Mouse (Mus musculus) hindbrain, embryonic 12.5 days (tissue): ENCODE results near the gene Med24. TPM values are rescaled to one million over a fixed set of nuclear protein-coding genes. Genes with fewer than 3 reads are reported as not detected.
"Not testable (repeated sequence)": the region's sequence is repeated elsewhere in the genome, so short reads cannot be mapped to it uniquely, and the experiment has no call there.

Experiments
- ATAC-seq: fragments of 200-750 bp; cut with Nextera tagmentation; 2 replicates; pipeline ENCODE4 v1.8.0; 2017; ENCODE audit warnings: moderate TSS enrichment; ENCODE audit not compliant: low FRiP score
- H3K27ac ChIP-seq: fragments of 300-500 bp; sonication (generic); 2 replicates; pipeline ENCODE4 v1.5.1; 2016; ENCODE audit warnings: mild to moderate bottlenecking
- H3K27me3 ChIP-seq: fragments of 300-500 bp; sonication (generic); 2 replicates; pipeline ENCODE4 v1.6.1; 2016; ENCODE audit warnings: mild to moderate bottlenecking
- H3K36me3 ChIP-seq: fragments of 300-500 bp; sonication (generic); 2 replicates; pipeline ENCODE4 v1.6.1; 2016; ENCODE audit warnings: mild to moderate bottlenecking
- H3K4me1 ChIP-seq: fragments of 300-500 bp; sonication (generic); 2 replicates; pipeline ENCODE4 v1.6.1; 2016
- H3K4me2 ChIP-seq: fragments of 300-500 bp; sonication (generic); replicated peaks from 2 replicates; pipeline ENCODE4 v1.6.1; 2016; ENCODE audit warnings: mild to moderate bottlenecking
- H3K4me3 ChIP-seq: fragments of 300-500 bp; sonication (generic); 2 replicates; pipeline ENCODE4 v1.5.1; 2016; ENCODE audit warnings: mild to moderate bottlenecking
- H3K9ac ChIP-seq: fragments of 300-500 bp; sonication (generic); 2 replicates; pipeline ENCODE4 v1.6.1; 2016; ENCODE audit warnings: mild to moderate bottlenecking, moderate library complexity
- H3K9me3 ChIP-seq: fragments of 300-500 bp; sonication (generic); replicated peaks from 2 replicates; pipeline ENCODE4 v1.6.1; 2016; ENCODE audit warnings: mild to moderate bottlenecking
- WGBS: fragments of 180-500 bp; shearing (Covaris S2); methylation state at CpG from one replicate; pipeline ENCODE4 v1.1.7; 2016; 5-methylcytosine and 5-hydroxymethylcytosine counted together
- polyA plus RNA-seq: library from polyadenylated mRNA; unstranded; fragments of >200 nt; fragmentation: Nextera tagmentation; extraction: Ambion mirVana; gene quantifications from 2 replicates; pipeline ENCODE4 v1.2.1, GENCODE M21; 2016

Med24 gene
- polyA plus RNA-seq, 1 experiment from 2014 or later, result 85.0 TPM

- peaks cover 78% of the 10 kb centered on the region for H3K36me3 ChIP-seq
- H3K27me3 ChIP-seq, result no peaks in the 10 kb centered on the region
- no peaks in the 10 kb centered on the region for H3K4me1 ChIP-seq
- no peak overlapping the region for H3K4me2 ChIP-seq
- WGBS, result 82% methylated on average over 13 of the region's 13 CpGs
- no peak overlapping the region for H3K4me3 ChIP-seq
- H3K9me3 ChIP-seq, result no peaks in the 10 kb centered on the region
- no peak for ATAC-seq
- H3K27ac ChIP-seq, result no peak overlapping the region
- no peak overlapping the region for H3K9ac ChIP-seq
These were observed 36.0 kb downstream of the Med24 start for GRCm38 (mm10) chr11:98693201-98693600.

- Histone ChIP-seq H3K4me1 (peaks cover 9% of the 10 kb centered on the region), H3K27me3 (no peaks in the 10 kb centered on the region), H3K4me2 (no peak overlapping the region), H3K9me3 (no peaks in the 10 kb centered on the region), H3K36me3 (peaks cover 69% of the 10 kb centered on the region), H3K4me3 (no peak overlapping the region), H3K27ac (no peak overlapping the region), H3K9ac (no peak overlapping the region)
- no peak for ATAC-seq
- 86% methylated on average over 8 of the region's 8 CpGs for WGBS
These were observed 41.2 kb downstream of the Med24 start for GRCm38 (mm10) chr11:98688009-98688408.

DNA sequence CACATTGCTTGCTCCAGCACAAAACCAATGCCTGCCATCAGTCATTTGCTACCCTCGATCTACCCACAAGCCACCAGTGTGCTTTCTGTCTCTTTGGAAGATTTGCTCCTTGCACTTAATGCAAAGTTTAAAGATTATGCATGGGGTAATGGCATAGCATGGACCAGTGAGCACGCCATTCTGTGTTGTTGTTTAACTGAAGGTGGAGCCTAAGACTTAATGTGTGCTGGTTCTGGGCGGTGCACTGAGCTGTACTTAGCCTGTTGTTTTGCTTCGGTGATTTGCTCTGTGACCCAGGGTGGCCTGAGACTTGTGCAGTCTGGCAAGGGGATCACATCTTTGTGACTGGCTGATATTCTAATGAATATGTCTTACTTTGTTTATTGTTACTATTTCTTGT, 42.3 kb downstream of the Med24 start:
- Histone ChIP-seq H3K4me3 (no peak overlapping the region), H3K27me3 (no peaks in the 10 kb centered on the region), H3K4me1 (peaks cover 10% of the 10 kb centered on the region), H3K36me3 (peaks cover 59% of the 10 kb centered on the region), H3K4me2 (no peak overlapping the region), H3K27ac (no peak overlapping the region), H3K9ac (no peak overlapping the region), H3K9me3 (no peaks in the 10 kb centered on the region)
- WGBS, result 92% methylated on average over 4 of the region's 4 CpGs
- ATAC-seq, result no peak

- no peak overlapping the region for H3K27ac ChIP-seq
- peaks cover 45% of the 10 kb centered on the region for H3K36me3 ChIP-seq
- whole genome bisulfite sequencing, result 91% methylated on average over 9 of the region's 9 CpGs
These were observed 43.6 kb downstream of the Med24 start for GRCm38 (mm10) chr11:98685642-98686041.

GRCm38 (mm10) chr11:98682811-98683210, 46.4 kb downstream of the Med24 start:
- under 1% methylated on average over 23 of the region's 23 CpGs for WGBS
- ATAC-seq, result peak; percentile 30
- H3K4me3 ChIP-seq, result peak overlapping the region; percentile 99
- H3K4me1 ChIP-seq, result peaks cover 10% of the 10 kb centered on the region
- peak overlapping the region; percentile 99 for H3K9ac ChIP-seq
- no peaks in the 10 kb centered on the region for H3K27me3 ChIP-seq
- H3K27ac ChIP-seq, result peak overlapping the region; percentile 73
- no peaks in the 10 kb centered on the region for H3K9me3 ChIP-seq
- peak overlapping the region; percentile 88 for H3K4me2 ChIP-seq
- H3K36me3 ChIP-seq, result peaks cover 26% of the 10 kb centered on the region

More at GRCm38 (mm10) chr11:98685642-98686041, 43.6 kb downstream of the Med24 start:
- Histone ChIP-seq H3K4me1 (peaks cover 10% of the 10 kb centered on the region), H3K9ac (no peak overlapping the region), H3K4me3 (no peak overlapping the region), H3K4me2 (no peak overlapping the region), H3K9me3 (no peaks in the 10 kb centered on the region), H3K27me3 (no peaks in the 10 kb centered on the region)
- ATAC-seq, result no peak

GRCm38 (mm10) chr11:98681786-98682745, 47.2 kb downstream of the Med24 start, which contains the start of gene Psmd3:
TSS of gene Psmd3 (plus strand) at chr11:98682554.
- H3K27me3 ChIP-seq, result no peaks in the 10 kb centered on the region
- H3K4me2 ChIP-seq, result peak within 1 kb of the TSS; percentile 88
- ATAC-seq, result peak; percentile 97
- 5% methylated on average over 45 of the region's 45 CpGs for WGBS
- peak within 1 kb of the TSS; percentile 73 for H3K27ac ChIP-seq
- H3K9ac ChIP-seq, result peak within 1 kb of the TSS; percentile 99
- peaks cover 10% of the 10 kb centered on the region for H3K4me1 ChIP-seq
- H3K4me3 ChIP-seq, result peak within 1 kb of the TSS; percentile 99
- peaks cover 18% of the 10 kb centered on the region for H3K36me3 ChIP-seq
- no peaks in the 10 kb centered on the region for H3K9me3 ChIP-seq

DNA sequence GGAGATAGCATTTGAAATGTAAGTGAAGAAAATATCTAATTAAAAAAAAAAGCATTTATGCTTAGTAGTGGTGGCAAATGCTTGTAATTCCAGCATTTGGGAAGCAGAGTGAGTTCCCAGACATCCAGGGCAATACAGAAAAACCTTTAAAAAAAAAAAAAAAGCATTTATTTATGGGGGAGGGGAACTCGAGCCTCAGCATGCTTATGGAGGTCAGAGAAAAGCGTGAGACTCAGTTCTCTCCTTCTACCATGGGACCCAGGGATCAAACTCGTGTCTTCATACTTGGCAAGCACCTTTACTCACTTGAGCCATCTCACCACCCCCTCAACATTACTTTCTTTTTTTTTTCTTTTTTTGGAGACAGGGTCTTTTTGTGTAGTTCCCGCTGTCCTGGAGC, 48.0 kb downstream of the Med24 start:
- H3K36me3 ChIP-seq, result peaks cover 9% of the 10 kb centered on the region
- H3K4me2 ChIP-seq, result no peak overlapping the region
- ATAC-seq, result no peak
- H3K4me1 ChIP-seq, result peaks cover 10% of the 10 kb centered on the region
- 79% methylated on average over 4 of the region's 4 CpGs for WGBS
- no peak overlapping the region for H3K27ac ChIP-seq
- H3K27me3 ChIP-seq, result no peaks in the 10 kb centered on the region
- H3K9me3 ChIP-seq, result no peaks in the 10 kb centered on the region
- H3K9ac ChIP-seq, result no peak overlapping the region
- no peak overlapping the region for H3K4me3 ChIP-seq

DNA sequence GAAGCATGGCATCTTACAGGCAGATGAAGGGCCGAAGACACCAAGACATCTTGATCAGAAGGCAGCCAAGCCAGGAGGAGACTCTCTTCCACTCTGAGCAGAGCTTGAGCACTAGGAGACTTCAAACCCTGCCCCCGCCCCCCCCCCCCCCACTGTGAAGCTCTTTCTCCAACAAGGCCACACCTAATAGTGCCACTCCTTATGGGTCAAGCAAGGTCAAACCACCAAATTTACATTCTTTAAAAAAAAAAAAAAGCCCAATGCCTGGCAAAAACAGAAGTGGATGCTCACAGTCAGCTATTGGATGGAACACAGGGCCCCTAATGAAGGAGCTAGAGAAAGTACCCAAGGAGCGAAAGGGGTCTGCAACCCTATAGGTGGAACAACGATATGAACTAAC, 48.6 kb downstream of the Med24 start:
- 90% methylated on average over 4 of the region's 4 CpGs for WGBS
- H3K9me3 ChIP-seq, result not testable (repeated sequence)

DNA sequence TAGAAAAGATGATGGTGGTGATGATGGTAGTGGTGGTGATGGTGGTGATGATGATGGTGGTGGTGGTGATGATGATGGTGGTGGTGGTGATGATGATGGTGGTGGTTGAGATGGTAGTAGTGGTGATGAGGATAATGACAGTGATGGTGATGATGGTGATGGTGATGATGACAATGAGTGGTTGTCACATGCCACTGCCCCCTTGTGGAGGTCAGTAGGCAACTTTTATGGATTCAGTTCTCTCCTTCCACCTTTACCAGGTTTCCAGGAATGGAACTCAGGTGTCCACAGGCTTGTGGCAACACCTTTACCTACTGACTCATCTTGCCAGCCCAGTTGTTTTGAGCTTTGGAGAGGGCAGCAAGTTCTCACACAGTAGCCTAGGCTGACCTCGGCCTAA, 49.2 kb downstream of the Med24 start:
- Histone ChIP-seq H3K9ac (no peak overlapping the region), H3K4me2 (no peak overlapping the region), H3K36me3 (no peaks in the 10 kb centered on the region), H3K27me3 (no peaks in the 10 kb centered on the region), H3K27ac (no peak overlapping the region), H3K4me1 (peaks cover 10% of the 10 kb centered on the region), H3K4me3 (no peak overlapping the region), H3K9me3 (no peaks in the 10 kb centered on the region)
- 97% methylated on average over 1 of the region's 1 CpGs for WGBS
- ATAC-seq, result no peak

More for the DNA sequence above, 48.6 kb downstream of the Med24 start:
- H3K9ac ChIP-seq, H3K4me2 ChIP-seq, H3K36me3 ChIP-seq, H3K27ac ChIP-seq, H3K27me3 ChIP-seq, H3K4me3 ChIP-seq, ATAC-seq: not testable (repeated sequence)
- peaks cover 10% of the 10 kb centered on the region for H3K4me1 ChIP-seq

DNA sequence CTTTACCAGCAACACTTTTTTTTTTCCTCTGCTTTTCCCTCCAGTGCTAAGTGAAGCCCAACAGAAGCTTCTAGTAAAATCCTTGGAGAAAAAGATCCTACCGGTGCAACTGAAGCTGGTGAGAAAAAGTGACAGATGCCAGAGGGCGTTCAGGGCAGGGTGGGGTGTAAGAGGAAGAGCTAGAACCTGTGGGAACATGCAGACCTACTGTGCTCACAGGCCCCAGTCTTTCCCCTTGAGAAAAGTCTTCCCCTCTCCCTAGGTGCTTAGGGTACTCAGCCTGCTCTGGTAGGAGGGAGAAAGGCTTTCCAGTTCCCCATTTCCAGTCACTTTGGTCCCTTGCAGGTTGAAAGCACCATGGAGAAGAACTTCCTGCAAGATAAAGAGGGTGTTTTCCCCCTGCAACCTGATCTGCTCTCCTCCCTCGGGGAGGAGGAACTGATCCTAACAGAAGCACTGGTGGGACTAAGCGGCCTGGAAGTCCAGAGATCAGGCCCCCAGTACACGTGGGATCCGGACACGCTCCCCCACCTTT, 53.3 kb downstream of the Med24 start:
- no peaks in the 10 kb centered on the region for H3K36me3 ChIP-seq
- WGBS, result 52% methylated on average over 7 of the region's 7 CpGs
- H3K27me3 ChIP-seq, result peaks cover 10% of the 10 kb centered on the region; the same call in 1 of the 2 replicates
- no peaks in the 10 kb centered on the region for H3K9me3 ChIP-seq
- no peak overlapping the region for H3K4me3 ChIP-seq
- H3K9ac ChIP-seq, result no peak overlapping the region
- ATAC-seq, result no peak
- no peak overlapping the region for H3K27ac ChIP-seq
- H3K4me2 ChIP-seq, result no peak overlapping the region
- no peaks in the 10 kb centered on the region for H3K4me1 ChIP-seq

DNA sequence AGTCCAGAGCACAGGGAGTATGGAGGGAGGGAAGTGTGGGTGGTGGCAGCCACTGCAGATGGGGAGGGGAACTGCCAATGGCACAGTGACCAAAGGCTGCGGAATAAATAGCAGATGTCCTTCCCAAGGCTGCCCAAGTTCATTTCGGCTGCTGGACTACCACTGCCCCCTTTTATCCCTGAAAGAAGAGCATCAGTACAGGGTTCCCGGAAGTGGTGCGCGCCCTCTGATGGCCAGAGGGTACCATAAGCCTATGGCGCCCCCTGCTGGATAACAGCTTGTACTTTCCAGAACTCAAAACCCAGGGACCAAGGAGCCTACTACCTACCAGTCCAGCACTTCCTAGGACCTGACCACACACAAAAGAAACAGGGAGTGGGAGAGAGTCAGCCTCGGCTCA, 56.1 kb downstream of the Med24 start:
- H3K4me1 ChIP-seq, H3K9me3 ChIP-seq, H3K4me3 ChIP-seq, H3K27ac ChIP-seq, ATAC-seq, H3K9ac ChIP-seq, H3K36me3 ChIP-seq: not testable (repeated sequence)
- H3K27me3 ChIP-seq, result peaks cover 27% of the 10 kb centered on the region
- whole genome bisulfite sequencing, result 9% methylated on average over 7 of the region's 7 CpGs
- H3K4me2 ChIP-seq, result 0 out of 2 replicates have a peak overlapping the region, but pooled peaks have one; percentile 19

GRCm38 (mm10) chr11:98672482-98672881, 56.8 kb downstream of the Med24 start:
- Histone ChIP-seq H3K4me2 (no peak overlapping the region), H3K9ac (no peak overlapping the region), H3K27me3 (peaks cover 34% of the 10 kb centered on the region), H3K4me1 (no peaks in the 10 kb centered on the region), H3K9me3 (no peaks in the 10 kb centered on the region), H3K27ac (no peak overlapping the region), H3K4me3 (no peak overlapping the region), H3K36me3 (no peaks in the 10 kb centered on the region)
- ATAC-seq, result no peak
- WGBS, result 91% methylated on average over 5 of the region's 5 CpGs
